Comparison of ENCODE assay signal across 8 mouse cellular contexts in genomic region chr7:19269721-19270441, GRCm38 (mm10). TPM values are rescaled to one million over a fixed set of nuclear protein-coding genes. Genes with fewer than 3 reads are reported as not detected.
A peak's percentile ranks its signal among the peaks of the same experiment; 100 is the strongest.
DNase-seq lines count a peak whose midpoint lies in the region; ATAC-seq lines count a peak whose summit lies in the region.

No protein-coding gene starts in this region.

- no peaks in the 10 kb centered on the region for H3K36me3 ChIP-seq in forebrain, embryonic 16.5 days (ENCODE audit: control insufficient read depth, insufficient read depth)
- no peaks in the 10 kb centered on the region for H3K36me3 ChIP-seq in hindbrain, embryonic 15.5 days
- peaks cover 7% of the 10 kb centered on the region; the same call in 1 of the 2 replicates for H3K36me3 ChIP-seq in liver, embryonic 11.5 days (ENCODE audit: control insufficient read depth, insufficient read depth, low read length)

- no peak for ATAC-seq in forebrain, embryonic 16.5 days
- peak; percentile 24; the same call in 1 of the 2 replicates for ATAC-seq in hindbrain, embryonic 15.5 days (ENCODE audit: low FRiP score, low read depth)
- peak; percentile 32 for ATAC-seq in liver, embryonic 11.5 days (replicated peaks; ENCODE audit: low FRiP score)
- ATAC-seq in megakaryocyte progenitor cell, adult 5-6 weeks (replicated peaks; ENCODE audit: poor library complexity) = no peak

- peak overlapping the region; percentile 87 for H3K9ac ChIP-seq in forebrain, embryonic 16.5 days (replicated peaks; ENCODE audit: low read depth, low read length)
- H3K9ac ChIP-seq in hindbrain, embryonic 15.5 days = peak overlapping the region; percentile 93
- peak overlapping the region; percentile 93 for H3K9ac ChIP-seq in liver, embryonic 11.5 days (ENCODE audit: low read depth, low read length)

- H3K4me1 ChIP-seq in forebrain, embryonic 16.5 days (replicated peaks; ENCODE audit: control insufficient read depth, insufficient read depth, low read length) = peaks cover 23% of the 10 kb centered on the region
- H3K4me1 ChIP-seq in hindbrain, embryonic 15.5 days (replicated peaks) = peaks cover 24% of the 10 kb centered on the region
- H3K4me1 ChIP-seq in liver, embryonic 11.5 days (replicated peaks; ENCODE audit: control insufficient read depth, insufficient read depth, low read length) = peaks cover 45% of the 10 kb centered on the region

- peak overlapping the region; percentile 96 for H3K4me3 ChIP-seq in forebrain, embryonic 16.5 days (replicated peaks; ENCODE audit: low read length)
- H3K4me3 ChIP-seq in hindbrain, embryonic 15.5 days = peak overlapping the region; percentile 99
- peak overlapping the region; percentile 98 for H3K4me3 ChIP-seq in liver, embryonic 11.5 days (ENCODE audit: low read depth, low read length)

- WGBS in forebrain, embryonic 16.5 days = 3% methylated on average over 18 of the region's 19 CpGs
- WGBS in hindbrain, embryonic 15.5 days = under 1% methylated on average over 19 of the region's 19 CpGs
- WGBS in liver, embryonic 11.5 days = 2% methylated on average over 18 of the region's 19 CpGs

- H3K4me2 ChIP-seq in forebrain, embryonic 16.5 days (ENCODE audit: low read length) = peak overlapping the region; percentile 84
- H3K4me2 ChIP-seq in hindbrain, embryonic 15.5 days = peak overlapping the region; percentile 97
- H3K4me2 ChIP-seq in liver, embryonic 11.5 days = peak overlapping the region; percentile 90

- peak; percentile 70 to 71 for DNase-seq in adrenal gland, adult (ENCODE audit: inconsistent age in 2 of 2, low spot score in 1 of 2)
- no peak for DNase-seq in adrenal gland, adult 8-10 months
- DNase-seq in adipocyte (ENCODE audit: low spot score) = peak; percentile 62
- DNase-seq in liver, embryonic 11.5 days (ENCODE audit: low spot score) = peak; percentile 69
- DNase-seq in natural killer cell, adult 2 months (ENCODE audit: low spot score in 2 of 2) = peak; percentile 36

- no peaks in the 10 kb centered on the region for H3K9me3 ChIP-seq in forebrain, embryonic 16.5 days (ENCODE audit: control insufficient read depth, low read length)
- no peaks in the 10 kb centered on the region for H3K9me3 ChIP-seq in hindbrain, embryonic 15.5 days
- H3K9me3 ChIP-seq in liver, embryonic 11.5 days (ENCODE audit: control insufficient read depth, low read length) = no peaks in the 10 kb centered on the region

- no peaks in the 10 kb centered on the region for H3K27me3 ChIP-seq in forebrain, embryonic 16.5 days (replicated peaks; ENCODE audit: control insufficient read depth, insufficient read depth, low read length)
- peaks cover 5% of the 10 kb centered on the region; the same call in 1 of the 2 replicates for H3K27me3 ChIP-seq in hindbrain, embryonic 15.5 days
- H3K27me3 ChIP-seq in liver, embryonic 11.5 days (replicated peaks; ENCODE audit: control insufficient read depth, insufficient read depth, low read length) = no peaks in the 10 kb centered on the region

- peak overlapping the region; percentile 49; the same call in 1 of the 2 replicates for H3K27ac ChIP-seq in forebrain, embryonic 16.5 days (ENCODE audit: low read length)
- H3K27ac ChIP-seq in hindbrain, embryonic 15.5 days (replicated peaks) = peak overlapping the region; percentile 88
- peak overlapping the region; percentile 98 for H3K27ac ChIP-seq in liver, embryonic 11.5 days (ENCODE audit: low read depth, low read length)

RNA-seq across cellular contexts. Expression of gene Vasp, which starts 1.7 kb away (rescaled TPM):
- total RNA-seq in adrenal gland, adult 8-10 months (2022) = 10 to 100 TPM; 44.8 to 70.6 (median 59.1) TPM
- polyA plus RNA-seq in forebrain, embryonic 16.5 days (2015; fragmentation: Nextera tagmentation; extraction: Ambion mirVana) = 38.0 and 40.3 TPM in 2 replicates
- 41.5 and 42.1 TPM in 2 replicates for polyA plus RNA-seq in hindbrain, embryonic 15.5 days (2015; fragmentation: Nextera tagmentation; extraction: Ambion mirVana)
- 85.9 and 87.5 TPM in 2 replicates for polyA plus RNA-seq in liver, embryonic 11.5 days (2014; fragmentation: Nextera tagmentation; extraction: Ambion mirVana)
- 46.7 and 49.6 TPM in 2 replicates for total RNA-seq in megakaryocyte progenitor cell, adult 5-6 weeks (2015)
- total RNA-seq in megakaryocyte progenitor cell, adult 5-6 weeks (2017) = 71.0 and 73.0 TPM in 2 replicates

RNA-seq across cellular contexts. Expression of gene Ppm1n, which starts 10.0 kb away (rescaled TPM):
- total RNA-seq in adrenal gland, adult 8-10 months (2022) = not detected
- 0.39 and 0.61 TPM in 2 replicates for polyA plus RNA-seq in forebrain, embryonic 16.5 days (2015; fragmentation: Nextera tagmentation; extraction: Ambion mirVana)
- polyA plus RNA-seq in hindbrain, embryonic 15.5 days (2015; fragmentation: Nextera tagmentation; extraction: Ambion mirVana) = 0.96 and 1.2 TPM in 2 replicates
- polyA plus RNA-seq in liver, embryonic 11.5 days (2014; fragmentation: Nextera tagmentation; extraction: Ambion mirVana) = not detected in 2 replicates
- 0.20 TPM in 1 of 2 replicates, not detected in the other for total RNA-seq in megakaryocyte progenitor cell, adult 5-6 weeks (2015)
- not detected in 2 replicates for total RNA-seq in megakaryocyte progenitor cell, adult 5-6 weeks (2017)

RNA-seq across cellular contexts. Expression of gene Rtn2, which starts 12.5 kb away (rescaled TPM):
- total RNA-seq in adrenal gland, adult 8-10 months (2022) = 10 to 100 TPM in 1 of 4 experiments, 1 to 10 TPM in 3; 3.8 to 15.0 (median 6.8) TPM
- polyA plus RNA-seq in forebrain, embryonic 16.5 days (2015; fragmentation: Nextera tagmentation; extraction: Ambion mirVana) = 127 and 128 TPM in 2 replicates
- 112 and 130 TPM in 2 replicates for polyA plus RNA-seq in hindbrain, embryonic 15.5 days (2015; fragmentation: Nextera tagmentation; extraction: Ambion mirVana)
- polyA plus RNA-seq in liver, embryonic 11.5 days (2014; fragmentation: Nextera tagmentation; extraction: Ambion mirVana) = 8.2 and 11.1 TPM in 2 replicates
- not detected in 2 replicates for total RNA-seq in megakaryocyte progenitor cell, adult 5-6 weeks (2015)
- not detected in 2 replicates for total RNA-seq in megakaryocyte progenitor cell, adult 5-6 weeks (2017)

RNA-seq across cellular contexts. Expression of gene Fosb, which starts 40.0 kb away (rescaled TPM):
- 1 to 10 TPM; 1.6 to 9.4 (median 5.6) TPM for total RNA-seq in adrenal gland, adult 8-10 months (2022)
- 0.05 and 0.10 TPM in 2 replicates for polyA plus RNA-seq in forebrain, embryonic 16.5 days (2015; fragmentation: Nextera tagmentation; extraction: Ambion mirVana)
- 0.08 and 0.14 TPM in 2 replicates for polyA plus RNA-seq in hindbrain, embryonic 15.5 days (2015; fragmentation: Nextera tagmentation; extraction: Ambion mirVana)
- 0.07 TPM in 1 of 2 replicates, not detected in the other for polyA plus RNA-seq in liver, embryonic 11.5 days (2014; fragmentation: Nextera tagmentation; extraction: Ambion mirVana)
- 18.2 and 28.4 TPM in 2 replicates for total RNA-seq in megakaryocyte progenitor cell, adult 5-6 weeks (2015)
- total RNA-seq in megakaryocyte progenitor cell, adult 5-6 weeks (2017) = 12.7 and 13.2 TPM in 2 replicates

RNA-seq across cellular contexts. Expression of gene Opa3, which starts 41.7 kb away (rescaled TPM):
- 10 to 100 TPM; 32.4 to 41.5 (median 33.7) TPM for total RNA-seq in adrenal gland, adult 8-10 months (2022)
- polyA plus RNA-seq in forebrain, embryonic 16.5 days (2015; fragmentation: Nextera tagmentation; extraction: Ambion mirVana) = 43.5 and 43.8 TPM in 2 replicates
- 38.5 and 41.8 TPM in 2 replicates for polyA plus RNA-seq in hindbrain, embryonic 15.5 days (2015; fragmentation: Nextera tagmentation; extraction: Ambion mirVana)
- polyA plus RNA-seq in liver, embryonic 11.5 days (2014; fragmentation: Nextera tagmentation; extraction: Ambion mirVana) = 31.6 and 33.9 TPM in 2 replicates
- total RNA-seq in megakaryocyte progenitor cell, adult 5-6 weeks (2015) = 12.4 and 16.1 TPM in 2 replicates
- total RNA-seq in megakaryocyte progenitor cell, adult 5-6 weeks (2017) = 19.9 and 25.0 TPM in 2 replicates

Comparison
In these comparisons a context has a peak if more than half of its experiments do, and no peak if none do; other contexts are left out.
1. ATAC-seq: peak in hindbrain, embryonic 15.5 days (single experiment) and liver, embryonic 11.5 days (single experiment); none in forebrain, embryonic 16.5 days (single experiment) and megakaryocyte progenitor cell, adult 5-6 weeks (single experiment).
2. Peak in every context shown above with its lines, with median percentiles within 50 percentile points of each other: H3K27ac ChIP-seq, H3K4me2 ChIP-seq, H3K4me3 ChIP-seq and H3K9ac ChIP-seq.